8 mouse cellular contexts compared by ENCODE assay signal in genomic region chr8:26804901-26805341, GRCm38 (mm10).
DNase-seq lines count a peak whose midpoint lies in the region; ATAC-seq and TF ChIP-seq lines count a peak whose summit lies in the region.

No protein-coding gene starts in this region.

- WGBS in cerebellum, adult 2 months: 80% methylated on average over 7 of the region's 7 CpGs
- WGBS in lung, adult 2 months: 37% methylated on average over 7 of the region's 7 CpGs
- 5% methylated on average over 7 of the region's 7 CpGs for WGBS in limb, embryonic 11.5 days
- WGBS in neural tube, embryonic 13.5 days: 25% methylated on average over 7 of the region's 7 CpGs

- no peak overlapping the region for H3K27ac ChIP-seq in cerebellum, adult 2 months (ENCODE audit: insufficient read depth, low read length)
- peak overlapping the region; percentile 50; the same call in 1 of the 2 replicates for H3K27ac ChIP-seq in limb, embryonic 11.5 days (replicated peaks; ENCODE audit: low read depth, low read length)
- H3K27ac ChIP-seq in neural tube, embryonic 13.5 days (replicated peaks): no peak overlapping the region

- TF ChIP-seq CTCF in cerebellum, adult 2 months (IDR thresholded peaks at IDR 0.05; ENCODE audit: borderline replicate concordance, insufficient read depth, low read depth, low read length): no peak
- no peak for TF ChIP-seq CTCF in lung, adult 2 months (IDR thresholded peaks at IDR 0.05; ENCODE audit: insufficient read depth, low read length)

- peaks cover 9% of the 10 kb centered on the region for H3K4me1 ChIP-seq in cerebellum, adult 2 months (ENCODE audit: control insufficient read depth, insufficient read depth, low read length)
- H3K4me1 ChIP-seq in lung, adult 2 months (ENCODE audit: control insufficient read depth, insufficient read depth, low read length): peaks cover 2% of the 10 kb centered on the region; the same call in 1 of the 2 replicates
- peaks cover 40% of the 10 kb centered on the region for H3K4me1 ChIP-seq in limb, embryonic 11.5 days (ENCODE audit: control insufficient read depth, insufficient read depth, low read length)
- H3K4me1 ChIP-seq in neural tube, embryonic 13.5 days (replicated peaks): peaks cover 39% of the 10 kb centered on the region

- no peaks in the 10 kb centered on the region for H3K36me3 ChIP-seq in limb, embryonic 11.5 days (ENCODE audit: control insufficient read depth, insufficient read depth, low read length)
- no peaks in the 10 kb centered on the region for H3K36me3 ChIP-seq in neural tube, embryonic 13.5 days

- no peak overlapping the region for H3K4me2 ChIP-seq in limb, embryonic 11.5 days (ENCODE audit: low read depth, severe bottlenecking)
- H3K4me2 ChIP-seq in neural tube, embryonic 13.5 days: no peak overlapping the region

- peak; percentile 44 to 56 for DNase-seq in cerebellum, postnatal 10 days
- no peak for DNase-seq in cerebellum, adult 2 months
- DNase-seq in lung, adult 18-20 months: peak; percentile 42 to 47
- no peak for DNase-seq in lung, adult 2 months
- peak; percentile 67 for DNase-seq in limb, embryonic 11.5 days (ENCODE audit: low spot score)
- DNase-seq in right cerebral cortex, postnatal 4 days: no peak
- no peak for DNase-seq in adrenal gland, adult 2 months

- H3K4me3 ChIP-seq in cerebellum, adult 2 months (replicated peaks; ENCODE audit: insufficient read depth, low read depth, low read length): no peak overlapping the region
- H3K4me3 ChIP-seq in lung, adult 2 months (replicated peaks; ENCODE audit: extremely low read depth, low read depth, low read length): no peak overlapping the region
- no peak overlapping the region for H3K4me3 ChIP-seq in limb, embryonic 11.5 days (ENCODE audit: low read depth, low read length)
- no peak overlapping the region for H3K4me3 ChIP-seq in neural tube, embryonic 13.5 days

- no peaks in the 10 kb centered on the region for H3K9me3 ChIP-seq in limb, embryonic 11.5 days (ENCODE audit: control insufficient read depth, low read length)
- H3K9me3 ChIP-seq in neural tube, embryonic 13.5 days: no peaks in the 10 kb centered on the region

- no peak for TF ChIP-seq POLR2A in cerebellum, adult 2 months (IDR thresholded peaks at IDR 0.05; ENCODE audit: borderline replicate concordance, insufficient read depth, low read length)
- TF ChIP-seq POLR2A in lung, adult 2 months (IDR thresholded peaks at IDR 0.05; ENCODE audit: borderline replicate concordance, extremely low read depth, low read depth, low read length): no peak

- no peak for ATAC-seq in limb, embryonic 11.5 days (ENCODE audit: insufficient number of reproducible peaks, low FRiP score, low TSS enrichment, low read depth)
- 0 out of 2 replicates have a peak, but pooled peaks have one; percentile 54 for ATAC-seq in neural tube, embryonic 13.5 days (ENCODE audit: low read depth)

- H3K9ac ChIP-seq in limb, embryonic 11.5 days (ENCODE audit: low read length): no peak overlapping the region
- H3K9ac ChIP-seq in neural tube, embryonic 13.5 days: no peak overlapping the region

- H3K27me3 ChIP-seq in cerebellum, adult 2 months (ENCODE audit: control insufficient read depth, insufficient read depth, low read length): no peaks in the 10 kb centered on the region
- peaks cover 6% of the 10 kb centered on the region for H3K27me3 ChIP-seq in limb, embryonic 11.5 days (ENCODE audit: control insufficient read depth, insufficient read depth, low read length)
- H3K27me3 ChIP-seq in neural tube, embryonic 13.5 days: peaks cover 41% of the 10 kb centered on the region

Comparison
In these comparisons a context has a peak if more than half of its experiments do, and no peak if none do; other contexts are left out.
1. DNase-seq: peak in cerebellum, postnatal 10 days (2 of 2), lung, adult 18-20 months (2 of 2) and limb, embryonic 11.5 days (single experiment); none in cerebellum, adult 2 months (0 of 2), lung, adult 2 months (single experiment), right cerebral cortex, postnatal 4 days (single experiment) and adrenal gland, adult 2 months (single experiment).